9 mouse cellular contexts compared by ENCODE assay signal in the genomic region with DNA sequence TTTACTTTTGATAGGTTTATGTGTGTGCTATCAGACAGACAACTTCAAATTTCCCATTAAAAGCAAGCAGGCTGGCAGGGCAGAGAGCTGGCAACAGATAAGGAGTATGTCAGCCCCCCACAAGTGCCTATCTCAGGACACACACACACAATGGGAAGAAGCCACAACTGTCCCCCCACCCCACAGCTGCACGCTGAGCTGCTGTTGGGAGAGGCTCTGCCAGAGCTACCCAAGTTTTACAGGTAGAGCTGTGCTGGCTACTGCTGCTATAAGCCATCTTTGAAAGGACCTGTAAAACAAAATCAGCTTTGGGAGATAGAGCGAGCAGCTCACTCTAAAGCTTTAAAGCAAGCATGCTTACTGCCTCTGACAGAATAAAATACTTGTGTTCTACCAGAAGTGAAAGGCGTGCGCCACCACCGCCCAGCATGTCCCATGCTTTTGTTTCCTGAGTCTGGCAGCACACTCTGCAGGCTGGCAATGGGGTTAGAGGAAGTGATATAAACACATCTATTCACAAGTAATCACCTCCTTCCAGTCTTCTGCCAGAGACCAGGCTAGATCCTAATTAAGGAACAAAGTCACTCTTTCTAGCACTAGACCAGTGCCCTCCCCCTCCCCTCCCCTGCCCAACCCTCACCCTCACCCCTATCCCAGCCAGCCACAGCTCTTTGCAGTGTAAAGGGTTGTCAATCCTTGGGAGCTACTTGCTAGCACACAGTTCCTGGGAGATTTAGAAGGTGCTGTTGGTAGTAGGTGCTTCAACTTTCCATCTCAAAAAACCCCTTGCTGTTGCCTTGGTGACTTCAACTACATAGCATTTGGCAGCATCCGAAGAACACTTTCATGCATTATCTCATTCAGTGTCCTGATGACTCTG. TPM values are rescaled to one million over a fixed set of nuclear protein-coding genes. Genes with fewer than 3 reads are reported as not detected.
A peak's percentile ranks its signal among the peaks of the same experiment; 100 is the strongest.
DNase-seq lines count a peak whose midpoint lies in the region; ATAC-seq lines count a peak whose summit lies in the region.
"Had no signal": no experiment of that assay in that cellular context is flagged by ENCODE, and none has a peak within 500 bp of the region (broad histone marks: within the 10 kb centered on the region; RNA-seq: fewer than 3 reads in every experiment).

No protein-coding gene starts in this region.

- no peaks in the 10 kb centered on the region for H3K9me3 ChIP-seq in forebrain, embryonic 15.5 days
- H3K9me3 ChIP-seq in forebrain, embryonic 12.5 days = no peaks in the 10 kb centered on the region
- no peaks in the 10 kb centered on the region for H3K9me3 ChIP-seq in limb, embryonic 12.5 days
- H3K9me3 ChIP-seq in neural tube, embryonic 15.5 days (replicated peaks) = no peaks in the 10 kb centered on the region
- H3K9me3 ChIP-seq: neural tube, embryonic 13.5 days had no signal

- peak; percentile 51 for ATAC-seq in forebrain, embryonic 15.5 days (replicated peaks)
- no peak for ATAC-seq in forebrain, embryonic 12.5 days (ENCODE audit: low FRiP score)
- peak; percentile 36 for ATAC-seq in granulocyte monocyte progenitor cell, adult 5-6 weeks (replicated peaks; ENCODE audit: poor library complexity, severe bottlenecking)
- no peak for ATAC-seq in limb, embryonic 12.5 days (ENCODE audit: insufficient number of reproducible peaks, insufficient read depth, low FRiP score, low TSS enrichment, low read depth)
- ATAC-seq in neural tube, embryonic 15.5 days (ENCODE audit: low FRiP score) = peak; percentile 40; the same call in 1 of the 2 replicates
- no peak for ATAC-seq in cerebellum, adult (ENCODE audit: insufficient number of reproducible peaks, low FRiP score, low TSS enrichment)

- peaks cover 11% of the 10 kb centered on the region for H3K4me1 ChIP-seq in forebrain, embryonic 15.5 days
- peaks cover 12% of the 10 kb centered on the region for H3K4me1 ChIP-seq in forebrain, embryonic 12.5 days
- peaks cover 68% of the 10 kb centered on the region for H3K4me1 ChIP-seq in limb, embryonic 12.5 days (replicated peaks)
- peaks cover 35% of the 10 kb centered on the region for H3K4me1 ChIP-seq in neural tube, embryonic 15.5 days

- no peak overlapping the region for H3K9ac ChIP-seq in forebrain, embryonic 15.5 days (replicated peaks)
- H3K9ac ChIP-seq in forebrain, embryonic 12.5 days = no peak overlapping the region
- no peak overlapping the region for H3K9ac ChIP-seq in limb, embryonic 12.5 days (replicated peaks)
- H3K9ac ChIP-seq in neural tube, embryonic 15.5 days (replicated peaks) = no peak overlapping the region
- H3K9ac ChIP-seq: neural tube, embryonic 13.5 days had no signal

- WGBS in forebrain, embryonic 15.5 days = 32% methylated on average over 6 of the region's 6 CpGs
- WGBS in forebrain, embryonic 12.5 days = 30% methylated on average over 6 of the region's 6 CpGs
- WGBS in limb, embryonic 12.5 days = 56% methylated on average over 6 of the region's 6 CpGs
- 40% methylated on average over 6 of the region's 6 CpGs for WGBS in neural tube, embryonic 15.5 days

- DNase-seq in CD4-positive helper T cell, adult 2 months (ENCODE audit: low read depth, low spot score) = peak; percentile 30
- DNase-seq in urinary bladder, adult 2 months (ENCODE audit: low spot score) = no peak

- 0 out of 2 replicates have a peak overlapping the region, but pooled peaks have one; percentile 9 for H3K27ac ChIP-seq in forebrain, embryonic 15.5 days (replicated peaks)
- no peak overlapping the region for H3K27ac ChIP-seq in forebrain, embryonic 12.5 days
- peak overlapping the region; percentile 35; the same call in 1 of the 2 replicates for H3K27ac ChIP-seq in limb, embryonic 12.5 days
- 0 out of 2 replicates have a peak overlapping the region, but pooled peaks have one; percentile 24 for H3K27ac ChIP-seq in neural tube, embryonic 15.5 days (replicated peaks)
- H3K27ac ChIP-seq: neural tube, embryonic 13.5 days had no signal

- no peak overlapping the region for H3K4me2 ChIP-seq in forebrain, embryonic 15.5 days (replicated peaks)
- no peak overlapping the region for H3K4me2 ChIP-seq in forebrain, embryonic 12.5 days
- H3K4me2 ChIP-seq in limb, embryonic 12.5 days = no peak overlapping the region
- no peak overlapping the region for H3K4me2 ChIP-seq in neural tube, embryonic 15.5 days
- H3K4me2 ChIP-seq: neural tube, embryonic 13.5 days had no signal

- H3K4me3 ChIP-seq in forebrain, embryonic 15.5 days = no peak overlapping the region
- no peak overlapping the region for H3K4me3 ChIP-seq in forebrain, embryonic 12.5 days (replicated peaks)
- no peak overlapping the region for H3K4me3 ChIP-seq in limb, embryonic 12.5 days (replicated peaks)
- no peak overlapping the region for H3K4me3 ChIP-seq in neural tube, embryonic 15.5 days (replicated peaks)
- H3K4me3 ChIP-seq: neural tube, embryonic 13.5 days had no signal

- H3K27me3 ChIP-seq in forebrain, embryonic 15.5 days = no peaks in the 10 kb centered on the region
- H3K27me3 ChIP-seq in forebrain, embryonic 12.5 days = no peaks in the 10 kb centered on the region
- no peaks in the 10 kb centered on the region for H3K27me3 ChIP-seq in limb, embryonic 12.5 days
- no peaks in the 10 kb centered on the region for H3K27me3 ChIP-seq in neural tube, embryonic 15.5 days (replicated peaks)
- H3K27me3 ChIP-seq: neural tube, embryonic 13.5 days had no signal

- no peaks in the 10 kb centered on the region for H3K36me3 ChIP-seq in forebrain, embryonic 15.5 days
- no peaks in the 10 kb centered on the region for H3K36me3 ChIP-seq in forebrain, embryonic 12.5 days (replicated peaks)
- H3K36me3 ChIP-seq in limb, embryonic 12.5 days = no peaks in the 10 kb centered on the region
- H3K36me3 ChIP-seq in neural tube, embryonic 15.5 days = no peaks in the 10 kb centered on the region
- H3K36me3 ChIP-seq: neural tube, embryonic 13.5 days had no signal

RNA-seq across cellular contexts. Expression of a gene that starts 43.5 kb away (rescaled TPM):
- polyA plus RNA-seq in forebrain, embryonic 15.5 days (2015; fragmentation: Nextera tagmentation; extraction: Ambion mirVana) = 4.8 and 5.8 TPM in 2 replicates
- polyA plus RNA-seq in forebrain, embryonic 12.5 days (2016; fragmentation: Nextera tagmentation; extraction: Ambion mirVana) = 4.7 and 4.9 TPM in 2 replicates
- 37.2 and 49.6 TPM in 2 replicates for total RNA-seq in granulocyte monocyte progenitor cell, adult 5-6 weeks (2014; fragmentation: Nextera tagmentation)
- total RNA-seq in granulocyte monocyte progenitor cell, adult 5-6 weeks (2017) = 72.8 and 82.4 TPM in 2 replicates
- 7.8 and 8.8 TPM in 2 replicates for polyA plus RNA-seq in limb, embryonic 12.5 days (2016; fragmentation: Nextera tagmentation; extraction: Ambion mirVana)
- polyA plus RNA-seq in neural tube, embryonic 15.5 days (2015; fragmentation: Nextera tagmentation; extraction: Ambion mirVana) = 7.4 and 14.2 TPM in 2 replicates
- 16.5 and 17.1 TPM in 2 replicates for polyA plus RNA-seq in urinary bladder, adult 2 months (2012; rRNA removed)

RNA-seq across cellular contexts. Expression of a gene that starts 51.5 kb away (rescaled TPM):
- polyA plus RNA-seq in forebrain, embryonic 15.5 days (2015; fragmentation: Nextera tagmentation; extraction: Ambion mirVana) = 66.6 and 97.0 TPM in 2 replicates
- 36.8 and 56.9 TPM in 2 replicates for polyA plus RNA-seq in forebrain, embryonic 12.5 days (2016; fragmentation: Nextera tagmentation; extraction: Ambion mirVana)
- total RNA-seq in granulocyte monocyte progenitor cell, adult 5-6 weeks (2014; fragmentation: Nextera tagmentation) = 3.6 and 8.0 TPM in 2 replicates
- 3.0 and 3.9 TPM in 2 replicates for total RNA-seq in granulocyte monocyte progenitor cell, adult 5-6 weeks (2017)
- polyA plus RNA-seq in limb, embryonic 12.5 days (2016; fragmentation: Nextera tagmentation; extraction: Ambion mirVana) = 65.7 and 72.3 TPM in 2 replicates
- 51.5 and 62.4 TPM in 2 replicates for polyA plus RNA-seq in neural tube, embryonic 15.5 days (2015; fragmentation: Nextera tagmentation; extraction: Ambion mirVana)
- 65.2 and 77.8 TPM in 2 replicates for polyA plus RNA-seq in urinary bladder, adult 2 months (2012; rRNA removed)

Comparison
In these comparisons a context has a peak if more than half of its experiments do, and no peak if none do; other contexts are left out.
1. ATAC-seq: peak in forebrain, embryonic 15.5 days (single experiment), granulocyte monocyte progenitor cell, adult 5-6 weeks (single experiment) and neural tube, embryonic 15.5 days (single experiment); none in forebrain, embryonic 12.5 days (single experiment), limb, embryonic 12.5 days (single experiment) and cerebellum, adult (single experiment).